In the genomic region with DNA sequence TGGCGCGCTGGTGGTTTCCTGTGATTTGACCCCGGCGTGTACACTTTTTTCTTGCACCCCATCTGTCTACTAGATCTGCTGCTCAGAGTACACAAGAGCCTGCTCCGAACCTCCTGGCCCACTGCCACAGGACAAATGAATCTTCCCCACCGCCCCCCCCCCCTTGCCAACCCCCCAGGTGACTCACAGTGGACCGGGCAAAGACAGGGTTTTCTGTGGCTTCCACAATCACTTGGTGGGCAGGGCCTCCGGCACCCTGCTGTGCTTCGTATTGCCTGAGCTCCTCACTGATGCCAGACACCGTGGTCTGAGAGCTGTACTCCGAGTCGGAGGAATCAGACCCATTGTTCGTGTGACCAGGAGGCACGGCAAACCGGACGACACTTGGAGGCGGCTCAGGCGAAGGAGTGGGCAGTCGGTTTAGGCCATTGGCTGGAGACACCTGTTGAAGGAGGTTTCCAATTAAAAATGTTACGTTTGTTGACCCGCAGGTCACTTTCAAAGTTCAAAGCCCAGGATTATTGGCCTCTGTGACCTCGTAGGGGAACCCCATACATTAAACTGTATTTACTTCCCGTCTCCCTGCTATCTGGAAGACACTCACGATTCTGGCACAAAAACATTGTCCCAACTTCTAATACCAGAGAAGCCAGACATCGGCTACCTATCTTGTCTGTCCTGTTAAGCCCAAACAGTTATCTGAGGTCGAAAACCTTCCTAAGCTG, we compare ENCODE assay signal across 9 mouse cellular contexts. TPM values are rescaled to one million over a fixed set of nuclear protein-coding genes. Genes with fewer than 3 reads are reported as not detected.
DNase-seq lines count a peak whose midpoint lies in the region; ATAC-seq lines count a peak whose summit lies in the region.
"Had no signal": no experiment of that assay in that cellular context is flagged by ENCODE, and none has a peak within 500 bp of the region (broad histone marks: within the 10 kb centered on the region; RNA-seq: fewer than 3 reads in every experiment).

No protein-coding gene starts in this region.

- H3K27me3 ChIP-seq in lung, embryonic 16.5 days (ENCODE audit: control insufficient read depth, insufficient read depth, low read depth, low read length), result no peaks in the 10 kb centered on the region
- H3K27me3 ChIP-seq in forebrain, embryonic 14.5 days (replicated peaks; ENCODE audit: control insufficient read depth, insufficient read depth, low read length), result no peaks in the 10 kb centered on the region
- H3K27me3 ChIP-seq in stomach, embryonic 14.5 days (ENCODE audit: control insufficient read depth, insufficient read depth, low read length), result no peaks in the 10 kb centered on the region
- H3K27me3 ChIP-seq in kidney, embryonic 15.5 days, result no peaks in the 10 kb centered on the region

- H3K9me3 ChIP-seq in lung, embryonic 16.5 days (ENCODE audit: control insufficient read depth, low read length), result no peaks in the 10 kb centered on the region
- no peaks in the 10 kb centered on the region for H3K9me3 ChIP-seq in forebrain, embryonic 14.5 days (replicated peaks; ENCODE audit: control insufficient read depth, low read length)
- no peaks in the 10 kb centered on the region for H3K9me3 ChIP-seq in stomach, embryonic 14.5 days (ENCODE audit: control insufficient read depth, low read depth, low read length)
- H3K9me3 ChIP-seq in kidney, embryonic 15.5 days (replicated peaks), result no peaks in the 10 kb centered on the region

- H3K36me3 ChIP-seq in lung, embryonic 16.5 days (ENCODE audit: control insufficient read depth, insufficient read depth, low read length), result peaks cover 88% of the 10 kb centered on the region
- H3K36me3 ChIP-seq in forebrain, embryonic 14.5 days (ENCODE audit: control insufficient read depth, insufficient read depth, low read length), result peaks cover 69% of the 10 kb centered on the region
- H3K36me3 ChIP-seq in stomach, embryonic 14.5 days (ENCODE audit: control insufficient read depth, insufficient read depth, low read length), result peaks cover 92% of the 10 kb centered on the region
- peaks cover 97% of the 10 kb centered on the region for H3K36me3 ChIP-seq in kidney, embryonic 15.5 days

- peak overlapping the region; percentile 64 for H3K27ac ChIP-seq in lung, embryonic 16.5 days (ENCODE audit: low read length)
- no peak overlapping the region; the same call in 1 of the 2 replicates for H3K27ac ChIP-seq in forebrain, embryonic 14.5 days (ENCODE audit: low read depth, low read length)
- peak overlapping the region; percentile 10; the same call in 1 of the 2 replicates for H3K27ac ChIP-seq in stomach, embryonic 14.5 days (ENCODE audit: low read length)
- H3K27ac ChIP-seq in kidney, embryonic 15.5 days, result no peak overlapping the region
- H3K27ac ChIP-seq: left cerebral cortex, adult 2 months had no signal

- H3K4me1 ChIP-seq in lung, embryonic 16.5 days (replicated peaks; ENCODE audit: control insufficient read depth, insufficient read depth, low read length), result peaks cover 26% of the 10 kb centered on the region
- H3K4me1 ChIP-seq in forebrain, embryonic 14.5 days (ENCODE audit: control insufficient read depth, insufficient read depth, low read length), result peaks cover 28% of the 10 kb centered on the region
- peaks cover 22% of the 10 kb centered on the region; the same call in 1 of the 2 replicates for H3K4me1 ChIP-seq in stomach, embryonic 14.5 days (ENCODE audit: control insufficient read depth, insufficient read depth, low read length)
- 0 out of 2 replicates have a peak, but pooled peaks cover 3% of the 10 kb centered on the region for H3K4me1 ChIP-seq in kidney, embryonic 15.5 days

- H3K9ac ChIP-seq in lung, embryonic 16.5 days (ENCODE audit: low read length), result no peak overlapping the region
- H3K9ac ChIP-seq in forebrain, embryonic 14.5 days (ENCODE audit: low read length), result no peak overlapping the region
- H3K9ac ChIP-seq in stomach, embryonic 14.5 days (replicated peaks; ENCODE audit: low read depth, low read length), result no peak overlapping the region
- no peak overlapping the region for H3K9ac ChIP-seq in kidney, embryonic 15.5 days

- ATAC-seq in lung, embryonic 16.5 days (ENCODE audit: low read depth), result peak; percentile 7; the same call in 1 of the 2 replicates
- no peak for ATAC-seq in forebrain, embryonic 14.5 days
- no peak for ATAC-seq in stomach, embryonic 14.5 days (ENCODE audit: insufficient number of reproducible peaks, insufficient read depth, low FRiP score, low read depth)
- ATAC-seq in kidney, embryonic 15.5 days (replicated peaks; ENCODE audit: low FRiP score), result no peak

- H3K4me3 ChIP-seq in lung, embryonic 16.5 days (ENCODE audit: low read length), result no peak overlapping the region
- H3K4me3 ChIP-seq in forebrain, embryonic 14.5 days (ENCODE audit: low read depth, low read length), result no peak overlapping the region
- H3K4me3 ChIP-seq in stomach, embryonic 14.5 days (ENCODE audit: low read depth, low read length), result no peak overlapping the region
- H3K4me3 ChIP-seq in kidney, embryonic 15.5 days (replicated peaks), result no peak overlapping the region
- H3K4me3 ChIP-seq: left cerebral cortex, adult 2 months had no signal

- no peak overlapping the region for H3K4me2 ChIP-seq in lung, embryonic 16.5 days (ENCODE audit: low read depth, low read length)
- no peak overlapping the region for H3K4me2 ChIP-seq in forebrain, embryonic 14.5 days (ENCODE audit: low read length)
- H3K4me2 ChIP-seq in stomach, embryonic 14.5 days (replicated peaks; ENCODE audit: low read depth, low read length), result no peak overlapping the region
- H3K4me2 ChIP-seq in kidney, embryonic 15.5 days, result no peak overlapping the region

- 57% methylated on average over 26 of the region's 26 CpGs for WGBS in lung, embryonic 16.5 days
- 40% methylated on average over 26 of the region's 26 CpGs for WGBS in forebrain, embryonic 14.5 days
- 69% methylated on average over 26 of the region's 26 CpGs for WGBS in stomach, embryonic 14.5 days
- WGBS in kidney, embryonic 15.5 days, result 77% methylated on average over 26 of the region's 26 CpGs

- peak; percentile 49 for DNase-seq in adrenal gland, postnatal 10 days
- DNase-seq in adrenal gland, adult 8-10 months, result no peak
- DNase-seq in lung, postnatal 14 days, result no peak
- peak; percentile 30 for DNase-seq in forebrain, embryonic 14.5 days (ENCODE audit: low spot score)
- DNase-seq in frontal cortex, postnatal 10 days (ENCODE audit: low spot score in 2 of 2), result no peak

RNA-seq across cellular contexts. Expression of a gene that starts 16.5 kb away (rescaled TPM):
- 10 to 100 TPM in 1 of 2 experiments, 1 to 10 TPM in 1; 7.6 to 13.0 TPM for total RNA-seq in adrenal gland, postnatal 10 days (2021)
- 10 to 100 TPM; 11.8 to 15.2 (median 13.1) TPM for total RNA-seq in adrenal gland, adult 8-10 months (2022)
- polyA plus RNA-seq in lung, embryonic 16.5 days (2015; fragmentation: Nextera tagmentation; extraction: Ambion mirVana), result 26.7 and 27.8 TPM in 2 replicates
- 12.8 and 13.1 TPM in 2 replicates for polyA plus RNA-seq in forebrain, embryonic 14.5 days (2014; fragmentation: Nextera tagmentation; extraction: Ambion mirVana)
- 21.9 and 24.3 TPM in 2 replicates for polyA plus RNA-seq in stomach, embryonic 14.5 days (2014; fragmentation: Nextera tagmentation; extraction: Ambion mirVana)
- 21.8 and 22.1 TPM in 2 replicates for polyA plus RNA-seq in kidney, embryonic 15.5 days (2015; fragmentation: Nextera tagmentation; extraction: Ambion mirVana)

RNA-seq across cellular contexts. Expression of a gene that starts 59.9 kb away (rescaled TPM):
- 10 to 100 TPM; 38.7 to 55.2 TPM for total RNA-seq in adrenal gland, postnatal 10 days (2021)
- total RNA-seq in adrenal gland, adult 8-10 months (2022), result 10 to 100 TPM; 61.8 to 83.5 (median 72.3) TPM
- 33.4 and 34.2 TPM in 2 replicates for polyA plus RNA-seq in lung, embryonic 16.5 days (2015; fragmentation: Nextera tagmentation; extraction: Ambion mirVana)
- 9.7 and 11.3 TPM in 2 replicates for polyA plus RNA-seq in forebrain, embryonic 14.5 days (2014; fragmentation: Nextera tagmentation; extraction: Ambion mirVana)
- 71.5 and 79.8 TPM in 2 replicates for polyA plus RNA-seq in stomach, embryonic 14.5 days (2014; fragmentation: Nextera tagmentation; extraction: Ambion mirVana)
- polyA plus RNA-seq in kidney, embryonic 15.5 days (2015; fragmentation: Nextera tagmentation; extraction: Ambion mirVana), result 15.8 and 17.3 TPM in 2 replicates

Comparison
In these comparisons a context has a peak if more than half of its experiments do, and no peak if none do; other contexts are left out.
1. DNase-seq: peak in adrenal gland, postnatal 10 days (single experiment) and forebrain, embryonic 14.5 days (single experiment); none in adrenal gland, adult 8-10 months (single experiment), lung, postnatal 14 days (single experiment) and frontal cortex, postnatal 10 days (0 of 2).
2. H3K27ac ChIP-seq: peak in lung, embryonic 16.5 days (single experiment) and stomach, embryonic 14.5 days (single experiment); none in forebrain, embryonic 14.5 days (single experiment) and kidney, embryonic 15.5 days (single experiment).